In the genomic region with DNA sequence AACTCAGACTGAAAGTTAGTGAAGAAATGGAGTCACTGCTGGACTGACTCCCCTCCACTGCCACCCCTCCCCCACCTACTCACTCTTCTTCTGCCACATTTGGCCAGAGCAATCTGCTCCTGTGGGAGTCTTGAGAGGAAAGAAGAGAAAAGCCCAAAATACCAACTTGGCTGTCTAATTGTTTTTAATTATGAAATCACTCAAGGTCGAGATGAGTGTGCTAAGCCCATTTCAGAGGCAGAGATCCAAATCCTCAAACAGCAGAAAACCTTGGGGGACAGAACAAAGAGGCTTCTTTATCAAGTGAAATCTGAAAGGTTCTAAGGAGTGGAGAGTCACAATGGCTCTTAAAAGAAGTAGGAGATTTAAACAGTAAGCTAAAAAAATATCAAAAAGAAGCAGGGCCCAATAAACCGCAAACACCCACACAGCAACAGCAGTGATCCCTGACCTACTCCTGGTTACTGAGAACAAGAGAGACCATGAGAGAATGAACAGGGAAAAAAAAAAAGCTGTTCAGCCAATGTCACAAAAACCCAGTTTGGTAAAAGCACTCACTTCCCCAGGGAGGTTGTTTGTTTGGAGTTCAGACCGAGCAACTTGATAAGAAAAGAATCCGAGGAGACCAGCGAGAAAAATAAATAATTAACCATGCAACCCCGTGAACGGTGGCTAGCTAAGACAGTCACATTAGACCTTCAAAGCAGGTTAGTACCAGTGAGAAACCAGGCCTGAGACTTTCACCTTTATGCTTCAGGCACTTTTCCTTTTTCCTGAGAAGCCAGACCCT, we compare ENCODE assay signal across 12 mouse cellular contexts.
A peak's percentile ranks its signal among the peaks of the same experiment; 100 is the strongest.
DNase-seq lines count a peak whose midpoint lies in the region; ATAC-seq and TF ChIP-seq lines count a peak whose summit lies in the region.
"Had no signal": no experiment of that assay in that cellular context is flagged by ENCODE, and none has a peak within 500 bp of the region (broad histone marks: within the 10 kb centered on the region; RNA-seq: fewer than 3 reads in every experiment).

No protein-coding gene starts in this region.

- H3K27me3 ChIP-seq in heart, postnatal 0 days (ENCODE audit: control insufficient read depth, insufficient read depth, low read length) = no peaks in the 10 kb centered on the region
- no peaks in the 10 kb centered on the region for H3K27me3 ChIP-seq in kidney, postnatal 0 days (ENCODE audit: insufficient read depth, low read length)
- H3K27me3 ChIP-seq: forebrain, embryonic 13.5 days; hindbrain, embryonic 15.5 days; megakaryocyte, embryonic 14.5 days had no signal

- peak overlapping the region; percentile 30 for H3K27ac ChIP-seq in heart, postnatal 0 days (ENCODE audit: low read depth)
- peak overlapping the region; percentile 77 for H3K27ac ChIP-seq in kidney, postnatal 0 days
- H3K27ac ChIP-seq: forebrain, embryonic 13.5 days; hindbrain, embryonic 15.5 days had no signal

- intact Hi-C loops in heart, postnatal 36 days (cut with DNase I) = no loop called here

- H3K4me3 ChIP-seq in heart, postnatal 0 days (ENCODE audit: low read depth, low read length) = no peak overlapping the region
- no peak overlapping the region for H3K4me3 ChIP-seq in kidney, postnatal 0 days (replicated peaks; ENCODE audit: low read depth, low read length)
- H3K4me3 ChIP-seq: forebrain, embryonic 13.5 days; hindbrain, embryonic 15.5 days; megakaryocyte, embryonic 14.5 days had no signal

- DNase-seq in heart, postnatal 0 days (ENCODE audit: low spot score) = no peak
- no peak for DNase-seq in heart, postnatal 36 days
- DNase-seq in urinary bladder, postnatal 14 days (ENCODE audit: low spot score) = peak; percentile 22
- no peak for DNase-seq in urinary bladder, postnatal 36 days (ENCODE audit: low spot score in 2 of 2)
- DNase-seq in kidney, postnatal 0 days (ENCODE audit: low spot score) = peak; percentile 34
- peak; percentile 84 for DNase-seq in yolk sac, embryonic 10.5 days (ENCODE audit: low spot score)
- no peak for DNase-seq in cerebellum, postnatal 36 days
- DNase-seq in cerebellum, postnatal 25 days = no peak
- DNase-seq: right cerebral cortex, adult 18-20 months had no signal

- TF ChIP-seq EP300 in heart, postnatal 0 days (IDR thresholded peaks at IDR 0.05; ENCODE audit: low read depth) = no peak

- H3K9ac ChIP-seq in heart, postnatal 0 days (replicated peaks; ENCODE audit: low read depth, low read length) = no peak overlapping the region; the same call in 1 of the 2 replicates
- H3K9ac ChIP-seq in kidney, postnatal 0 days (ENCODE audit: low read depth, low read length) = no peak overlapping the region
- H3K9ac ChIP-seq: forebrain, embryonic 13.5 days; hindbrain, embryonic 15.5 days had no signal

- peaks cover 29% of the 10 kb centered on the region for H3K4me1 ChIP-seq in heart, postnatal 0 days (ENCODE audit: control insufficient read depth, insufficient read depth)
- peaks cover 16% of the 10 kb centered on the region; the same call in 1 of the 2 replicates for H3K4me1 ChIP-seq in kidney, postnatal 0 days (replicated peaks; ENCODE audit: insufficient read depth, low read length)
- H3K4me1 ChIP-seq: megakaryocyte, embryonic 14.5 days had no signal

- TF ChIP-seq CTCF in heart, postnatal 0 days (IDR thresholded peaks at IDR 0.05; ENCODE audit: low read depth) = no peak
- TF ChIP-seq CTCF in kidney, postnatal 0 days (IDR thresholded peaks at IDR 0.05; ENCODE audit: low read depth) = no peak

- no peaks in the 10 kb centered on the region for H3K9me3 ChIP-seq in heart, postnatal 0 days (replicated peaks; ENCODE audit: control insufficient read depth, low read length)
- H3K9me3 ChIP-seq in kidney, postnatal 0 days (replicated peaks; ENCODE audit: low read length) = no peaks in the 10 kb centered on the region
- H3K9me3 ChIP-seq: forebrain, embryonic 13.5 days; hindbrain, embryonic 15.5 days had no signal

- no peaks in the 10 kb centered on the region for H3K36me3 ChIP-seq in heart, postnatal 0 days (replicated peaks; ENCODE audit: control insufficient read depth, insufficient read depth, low read length)
- no peaks in the 10 kb centered on the region for H3K36me3 ChIP-seq in kidney, postnatal 0 days (ENCODE audit: insufficient read depth, low read length)
- H3K36me3 ChIP-seq: hindbrain, embryonic 15.5 days had no signal

- ATAC-seq in heart, postnatal 0 days (ENCODE audit: insufficient read depth, low read depth) = no peak
- ATAC-seq in kidney, postnatal 0 days (replicated peaks; ENCODE audit: low FRiP score, low read depth) = peak; percentile 81
- ATAC-seq: forebrain, embryonic 13.5 days had no signal

- WGBS in heart, postnatal 0 days = 19% methylated on average over 7 of the region's 7 CpGs
- WGBS in kidney, postnatal 0 days = 13% methylated on average over 7 of the region's 7 CpGs

- H3K4me2 ChIP-seq in heart, postnatal 0 days (ENCODE audit: low read depth, low read length) = no peak overlapping the region
- H3K4me2 ChIP-seq in kidney, postnatal 0 days (ENCODE audit: low read length) = no peak overlapping the region
- H3K4me2 ChIP-seq: forebrain, embryonic 13.5 days; hindbrain, embryonic 15.5 days had no signal

Comparison
In these comparisons a context has a peak if more than half of its experiments do, and no peak if none do; other contexts are left out.
1. DNase-seq: peak in urinary bladder, postnatal 14 days (single experiment), kidney, postnatal 0 days (single experiment) and yolk sac, embryonic 10.5 days (single experiment); none in heart, postnatal 0 days (single experiment), heart, postnatal 36 days (0 of 2), urinary bladder, postnatal 36 days (0 of 2), cerebellum, postnatal 36 days (0 of 2) and cerebellum, postnatal 25 days (0 of 2).